Mouse (Mus musculus) cerebellum, adult 9-11 months (tissue): ENCODE data around the gene 2900011O08Rik.

Source experiments
- DNase-seq: peaks from one replicate; pipeline ENCODE4 v3.0.0; 2022

The 2900011O08Rik gene

DNA sequence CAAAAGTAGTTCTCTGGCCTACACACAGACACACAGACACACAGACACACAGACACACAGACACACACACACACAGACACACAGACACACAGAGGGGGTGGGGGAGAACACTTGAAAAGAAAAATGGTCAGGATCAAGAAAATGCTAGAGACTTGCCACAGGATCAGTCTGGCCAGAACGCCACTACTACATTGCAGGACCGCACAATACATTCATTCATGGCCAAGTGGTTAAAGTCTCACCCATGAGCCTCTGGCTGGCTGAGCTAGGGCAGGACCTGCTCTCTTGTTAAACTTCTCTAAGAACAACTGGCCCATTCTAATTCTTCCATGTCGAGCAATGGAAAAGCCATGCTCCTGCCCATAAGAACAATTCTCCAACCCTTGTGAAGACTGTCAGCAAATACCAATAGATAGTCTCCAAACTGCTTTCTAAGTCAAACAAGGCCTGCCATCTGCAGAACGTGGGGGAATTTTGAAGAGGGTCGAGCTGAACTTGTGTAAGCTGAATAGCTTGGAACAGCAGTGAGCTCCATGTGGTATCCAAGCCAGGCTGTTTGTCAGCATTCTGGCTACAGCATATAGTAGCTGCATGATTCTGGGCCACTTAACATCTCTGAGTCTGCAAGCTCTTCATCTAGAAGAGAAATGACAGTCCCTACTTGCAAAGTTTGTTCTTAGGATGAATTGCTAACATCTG is 84.2 kb downstream of the 2900011O08Rik start:
- DNase-seq = no peak

DNA sequence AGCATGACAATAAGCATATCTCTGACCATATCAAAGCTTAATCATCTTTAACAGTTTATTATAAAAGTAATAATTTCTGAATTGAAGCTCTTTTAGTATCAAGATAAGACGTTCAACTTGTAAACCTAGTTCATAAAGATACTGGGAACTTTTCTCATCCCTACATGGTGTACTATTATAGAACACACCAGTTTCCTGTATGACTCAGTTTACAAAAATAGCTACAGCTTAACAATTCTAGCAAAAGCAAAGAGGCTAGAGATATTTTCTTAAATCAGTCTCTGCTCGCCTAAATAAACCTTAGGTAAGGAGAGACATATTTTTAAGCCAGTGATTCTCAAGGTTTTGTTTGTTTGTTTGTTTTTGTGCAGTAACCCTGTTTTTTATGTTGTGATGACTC is 96.5 kb downstream of the 2900011O08Rik start:
- no peak for DNase-seq

DNA sequence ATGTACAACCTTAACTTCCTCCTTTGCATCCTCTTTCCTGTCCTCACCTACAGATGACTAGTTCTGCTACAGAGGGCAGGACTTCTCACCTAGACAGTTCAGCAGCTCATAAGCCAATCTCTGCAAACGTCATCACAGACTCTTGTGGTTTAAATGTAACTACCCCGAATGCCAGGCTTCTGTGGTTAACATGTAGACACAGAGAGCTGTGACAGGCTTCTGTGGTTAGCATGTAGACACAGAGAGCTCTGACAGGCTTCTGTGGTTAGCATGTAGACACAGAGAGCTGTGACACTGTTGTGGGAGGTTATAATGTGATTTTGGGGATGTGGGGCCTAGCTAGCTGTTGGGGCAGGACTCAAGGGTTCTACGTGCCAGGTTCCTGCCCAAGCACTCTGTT is 101.8 kb downstream of the 2900011O08Rik start:
- DNase-seq = no peak

DNA sequence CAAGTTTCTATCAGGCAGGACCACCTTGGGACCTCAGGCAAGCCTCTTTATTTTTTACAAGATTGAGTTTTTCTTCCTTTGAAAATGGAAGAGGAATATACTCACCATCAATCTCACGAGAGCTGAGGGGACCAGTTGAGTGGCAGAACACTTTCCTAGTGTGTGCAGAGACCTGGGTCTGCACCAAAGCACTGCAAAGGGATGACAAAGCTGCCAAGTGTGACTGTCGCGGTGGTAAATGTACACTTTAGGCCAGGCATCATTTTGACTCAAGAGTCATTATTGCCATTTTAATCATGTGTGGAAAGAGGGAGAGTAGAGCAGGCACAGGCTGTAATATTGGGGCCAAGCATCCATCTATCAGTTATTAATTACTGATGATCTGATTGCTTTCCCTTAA is 102.9 kb downstream of the 2900011O08Rik start:
- DNase-seq = no peak

DNA sequence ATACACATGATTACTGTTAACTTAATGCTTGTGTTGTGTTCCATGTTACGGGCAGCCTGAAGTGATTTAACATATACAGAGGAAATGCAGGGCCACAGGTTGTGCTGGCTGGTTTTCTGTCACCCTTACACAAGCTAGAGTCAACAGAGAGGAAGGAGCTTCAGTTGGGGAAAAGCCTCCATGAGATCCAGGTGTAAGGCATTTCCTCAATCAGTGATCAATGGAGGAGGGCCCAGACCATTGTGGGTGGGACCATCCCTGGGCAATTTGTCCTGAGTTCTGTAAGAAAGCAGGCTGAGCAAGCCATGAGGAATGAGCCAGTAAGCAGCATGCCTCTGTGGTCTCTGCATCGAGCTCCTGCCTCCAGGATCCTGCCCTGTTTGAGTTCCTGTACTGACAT is 105.4 kb downstream of the 2900011O08Rik start:
- DNase-seq = no peak

DNA sequence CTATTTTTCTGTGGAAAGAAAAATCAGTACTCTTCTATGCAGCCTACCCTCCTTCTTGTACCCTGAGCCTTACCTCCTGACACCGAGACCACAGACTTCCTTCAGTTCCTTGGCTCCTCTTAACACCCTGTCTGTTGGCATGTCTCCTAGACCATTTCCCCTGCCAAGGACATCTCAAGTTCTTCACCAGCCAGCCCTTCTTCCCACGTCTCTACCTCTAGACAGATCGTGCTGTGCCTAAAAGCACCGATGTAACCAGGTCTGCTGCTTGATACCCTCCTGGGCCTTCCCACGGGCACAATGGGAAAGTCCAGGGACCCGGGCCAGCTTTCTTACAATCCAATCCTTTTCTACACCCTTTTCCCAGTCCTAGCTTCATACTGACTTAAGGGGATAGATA is 119.5 kb downstream of the 2900011O08Rik start:
- no peak for DNase-seq

DNA sequence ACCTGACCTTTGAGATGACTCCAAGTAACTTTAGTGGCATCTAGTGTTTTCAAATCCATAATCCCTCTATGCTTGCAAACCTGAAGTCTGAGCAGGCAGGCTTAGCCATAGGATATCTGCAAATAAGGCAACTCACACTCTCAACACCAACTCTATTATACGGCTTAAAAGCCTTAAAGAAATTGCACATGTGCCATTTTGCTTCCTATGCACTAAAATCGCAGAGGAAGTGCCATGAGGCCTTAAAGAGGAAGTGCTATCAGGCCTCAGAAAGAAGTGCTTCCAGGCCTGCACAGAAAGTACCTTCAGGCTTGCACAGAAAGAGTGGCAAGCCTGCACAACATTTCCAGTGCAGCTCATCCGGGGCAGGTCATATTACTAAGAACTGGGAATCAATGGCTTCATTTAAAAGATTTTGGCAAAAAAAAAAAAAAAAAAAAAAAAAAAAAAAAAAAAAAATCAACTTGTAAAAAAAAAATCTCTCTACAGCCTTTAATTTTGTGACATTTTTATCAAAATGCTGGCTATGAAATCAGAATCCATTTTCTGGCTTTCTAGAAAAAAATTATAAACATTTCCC is 123.3 kb downstream of the 2900011O08Rik start:
- DNase-seq = no peak

DNA sequence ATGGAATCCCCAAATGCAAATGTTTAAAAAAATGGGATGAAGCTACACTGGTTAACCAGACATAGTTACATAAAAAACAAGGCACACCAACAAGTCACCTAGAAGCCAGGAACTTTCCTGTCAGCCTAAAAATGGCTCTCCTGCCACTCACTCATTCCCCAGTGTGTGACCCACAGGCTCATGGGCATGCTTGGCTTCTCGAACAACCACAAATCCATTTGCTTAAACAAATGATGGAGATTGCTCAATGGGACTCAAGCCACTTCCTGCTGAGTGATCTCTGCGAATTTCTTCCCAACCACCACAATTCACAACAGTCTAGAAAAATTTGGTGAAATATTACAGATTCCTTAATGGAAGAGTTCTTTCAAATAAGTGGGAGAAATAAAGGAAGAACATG is 124.5 kb downstream of the 2900011O08Rik start:
- DNase-seq = no peak

DNA sequence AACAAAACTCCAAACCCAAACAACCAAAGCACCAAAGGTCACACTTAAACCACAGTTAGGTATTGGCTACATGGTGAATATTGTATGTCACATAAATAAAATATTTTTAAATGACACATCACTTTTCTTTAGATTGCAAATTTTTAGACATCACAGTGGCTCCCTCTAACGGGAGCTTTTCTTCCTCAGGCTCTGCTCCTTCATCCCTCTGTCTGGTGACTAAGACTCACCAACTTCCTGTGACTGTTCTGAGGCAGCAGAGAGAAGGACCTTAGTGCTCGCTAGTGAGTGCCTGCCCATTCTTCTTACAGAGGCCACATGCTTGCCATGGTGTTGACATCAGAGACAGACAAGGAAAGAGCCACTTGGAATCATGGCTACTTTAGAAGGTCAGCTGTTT is 125.7 kb downstream of the 2900011O08Rik start:
- DNase-seq = no peak

DNA sequence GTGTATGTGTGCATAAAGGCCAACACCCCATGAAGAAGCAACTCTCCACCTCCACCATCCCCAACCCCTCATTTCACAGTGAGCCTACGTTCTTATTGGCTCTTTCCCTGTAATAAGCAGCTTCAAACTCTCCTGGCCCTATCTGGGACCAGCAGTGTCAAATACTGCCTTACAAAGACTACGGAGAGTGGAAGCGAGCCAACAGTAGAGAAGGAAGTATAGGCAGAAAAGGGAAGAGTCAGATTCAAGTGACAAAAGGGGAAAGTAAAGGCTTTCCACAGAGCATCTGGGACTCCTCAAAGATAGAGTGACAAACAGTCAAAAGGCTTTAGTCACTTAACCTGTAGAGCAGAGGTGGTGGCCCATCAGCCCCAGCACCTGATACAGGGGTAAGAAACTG is 126.3 kb downstream of the 2900011O08Rik start:
- DNase-seq = no peak

DNA sequence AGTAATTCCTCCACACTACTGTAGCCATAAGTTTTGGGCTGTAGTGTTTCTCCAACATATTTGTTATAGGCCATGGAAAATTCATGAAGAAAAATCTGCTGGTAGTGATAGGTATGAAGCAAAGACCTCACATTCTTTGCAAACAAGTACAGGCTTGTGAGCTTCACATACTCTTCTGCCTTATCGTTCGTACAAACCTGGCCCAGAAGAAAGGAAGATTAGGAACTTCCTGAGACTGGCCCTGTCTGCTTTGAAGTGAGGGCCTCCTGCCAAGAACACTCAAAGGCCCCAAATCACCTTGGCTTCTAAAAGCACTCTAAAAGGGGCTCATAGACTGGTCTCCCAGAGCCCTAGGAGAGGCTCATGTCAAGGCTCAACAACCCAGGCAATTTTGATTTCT is 130.9 kb downstream of the 2900011O08Rik start:
- no peak for DNase-seq

DNA sequence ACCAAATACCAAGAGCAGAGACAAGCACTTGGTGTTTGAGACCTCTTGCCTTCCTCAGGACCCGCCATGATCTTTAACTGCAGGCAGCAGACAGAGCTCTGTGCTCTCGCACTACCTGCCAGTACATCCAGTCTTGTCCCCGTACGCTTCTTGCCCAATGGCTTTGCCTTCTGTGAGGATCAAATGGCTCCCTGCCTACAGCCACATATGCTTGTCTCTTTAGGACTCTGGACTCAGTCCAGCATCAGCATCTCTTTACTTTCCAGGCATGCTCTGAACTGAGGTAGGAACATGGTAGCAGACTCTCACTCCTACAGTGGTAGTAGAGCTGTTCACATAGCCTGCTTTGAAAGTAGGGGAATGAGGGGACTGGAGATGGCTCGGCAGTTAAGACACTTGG is 134.5 kb downstream of the 2900011O08Rik start:
- DNase-seq = peak; percentile 88

DNA sequence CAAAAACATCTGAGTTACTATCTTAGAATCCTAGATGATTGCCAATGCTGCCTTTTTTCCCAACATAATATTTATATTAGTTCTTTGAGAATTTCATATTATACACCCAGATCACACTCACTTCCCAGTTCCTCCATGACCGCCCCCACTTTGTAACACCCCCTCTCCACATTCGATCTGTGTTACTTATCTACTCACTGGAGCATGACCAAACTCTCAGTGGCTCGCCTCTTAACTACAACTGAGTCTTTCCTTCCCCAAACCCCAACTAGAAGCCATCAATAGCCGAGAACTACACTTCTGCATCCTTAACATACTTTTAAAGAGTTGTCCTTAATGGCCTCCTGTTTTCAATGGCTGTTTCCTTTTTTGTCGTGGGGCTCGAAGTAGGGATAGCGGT is 135.2 kb downstream of the 2900011O08Rik start:
- no peak for DNase-seq

DNA sequence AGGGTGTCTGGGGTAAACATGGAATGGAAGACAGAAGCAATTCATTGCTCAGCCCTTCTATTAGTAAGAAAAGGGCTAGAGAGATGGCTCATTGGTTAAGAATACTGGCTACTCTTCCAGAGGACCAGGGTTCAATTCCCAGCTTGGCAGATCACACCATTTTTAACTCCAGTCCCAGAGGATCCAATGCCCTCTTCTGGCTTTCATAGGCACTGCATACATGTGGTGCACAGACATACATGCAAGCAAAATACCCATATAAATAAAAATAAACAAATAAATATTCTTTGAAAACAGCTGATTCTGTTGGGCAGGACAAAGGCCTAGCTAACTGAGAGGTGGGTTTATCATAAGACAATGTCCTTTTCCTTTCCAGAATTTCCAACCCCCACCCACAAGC is 136.2 kb downstream of the 2900011O08Rik start:
- DNase-seq = no peak

DNA sequence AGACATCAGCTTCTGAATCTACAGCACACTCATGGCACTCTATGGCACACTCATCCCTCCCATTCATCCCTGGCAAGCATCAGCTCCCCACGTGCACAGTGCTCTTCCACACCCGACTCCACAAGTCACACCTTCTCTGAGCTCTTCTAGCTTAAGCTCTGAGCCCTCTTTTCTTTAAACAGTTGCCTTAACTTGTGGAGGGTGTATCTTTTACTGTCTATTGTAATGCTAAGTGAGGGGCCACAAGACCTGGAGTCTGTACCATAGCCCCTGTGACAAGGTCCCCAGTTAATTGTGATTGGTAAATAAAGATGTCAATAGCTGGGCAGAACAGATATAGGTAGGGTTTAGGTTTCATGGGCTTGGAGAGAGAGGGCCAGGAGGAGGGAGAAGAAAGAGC is 137.5 kb downstream of the 2900011O08Rik start:
- no peak for DNase-seq

DNA sequence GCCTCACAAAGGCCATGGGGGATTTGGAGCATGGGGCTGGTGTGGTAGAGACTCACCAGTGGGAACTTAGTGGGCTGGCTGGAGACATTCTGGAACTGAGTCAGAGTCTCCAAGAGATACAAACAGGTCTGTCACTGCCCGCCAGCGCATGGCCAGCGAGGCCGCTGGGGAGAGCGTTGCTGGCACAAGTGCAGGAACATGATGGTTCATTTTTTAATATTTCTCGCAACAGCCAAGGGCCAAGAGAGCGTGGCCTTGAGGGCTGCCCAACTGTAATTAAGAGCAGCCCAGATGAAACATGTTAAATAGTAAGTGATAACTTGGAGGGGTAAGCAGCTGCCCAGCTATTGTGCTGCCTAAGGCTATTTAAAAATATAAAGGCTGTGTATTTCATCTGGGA is 138.3 kb downstream of the 2900011O08Rik start:
- DNase-seq = no peak

DNA sequence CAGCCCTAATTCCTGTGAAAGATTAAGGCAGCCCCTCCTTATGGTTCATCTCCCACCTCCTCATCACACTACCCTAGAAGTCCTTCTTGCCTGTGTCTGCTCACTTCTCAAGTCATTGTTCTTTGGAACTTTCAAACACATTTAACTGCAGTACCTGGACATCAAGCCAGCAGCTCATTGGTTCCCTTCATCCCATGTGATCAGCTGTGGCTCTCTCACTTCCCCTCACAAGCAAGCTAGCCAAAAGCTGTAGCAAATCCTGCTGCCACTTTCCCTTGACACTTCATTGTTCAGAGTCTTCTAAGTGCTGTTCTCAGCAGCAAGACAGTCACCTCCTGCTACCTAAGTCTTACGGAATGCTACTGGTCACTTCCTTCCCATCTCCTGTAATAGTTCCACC is 138.8 kb downstream of the 2900011O08Rik start:
- no peak for DNase-seq

DNA sequence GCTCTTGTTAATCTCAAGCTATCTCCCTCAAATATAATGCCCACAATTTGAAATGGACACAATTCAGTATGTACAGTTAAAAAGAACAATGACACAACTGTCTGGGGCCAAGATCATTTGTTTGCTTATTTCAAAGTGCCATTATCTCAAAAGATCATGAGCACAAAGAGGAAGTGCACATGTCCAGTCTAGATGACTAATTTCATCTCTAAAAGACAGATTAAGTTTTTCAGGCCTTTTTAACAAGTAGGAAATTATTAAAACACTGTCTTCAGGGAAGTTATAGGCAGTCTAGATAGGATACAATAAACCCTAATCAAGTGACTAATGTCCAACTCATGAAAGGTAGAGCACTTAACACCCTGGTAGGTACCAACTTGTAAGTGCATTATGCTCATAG is 142.6 kb downstream of the 2900011O08Rik start:
- no peak for DNase-seq

DNA sequence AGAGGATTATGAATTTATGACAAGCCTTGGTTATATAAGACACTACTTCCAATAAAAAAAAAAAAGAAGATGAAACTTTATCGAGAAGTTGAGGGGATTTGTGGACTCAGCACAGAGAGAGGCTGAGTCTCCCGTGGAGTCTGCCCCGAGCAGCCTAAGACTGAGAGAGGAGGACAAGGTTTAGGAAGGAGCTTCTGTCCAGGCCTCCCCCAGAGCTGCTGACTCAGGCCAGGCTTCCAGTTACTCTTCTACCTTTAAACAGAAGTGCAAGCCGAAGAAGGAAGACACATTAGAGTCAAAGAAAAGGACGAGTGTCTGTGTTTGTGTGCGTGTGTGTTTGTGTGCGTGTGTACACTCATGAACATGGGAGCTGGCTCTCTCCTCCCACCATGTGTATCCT is 144.4 kb downstream of the 2900011O08Rik start:
- no peak for DNase-seq

DNA sequence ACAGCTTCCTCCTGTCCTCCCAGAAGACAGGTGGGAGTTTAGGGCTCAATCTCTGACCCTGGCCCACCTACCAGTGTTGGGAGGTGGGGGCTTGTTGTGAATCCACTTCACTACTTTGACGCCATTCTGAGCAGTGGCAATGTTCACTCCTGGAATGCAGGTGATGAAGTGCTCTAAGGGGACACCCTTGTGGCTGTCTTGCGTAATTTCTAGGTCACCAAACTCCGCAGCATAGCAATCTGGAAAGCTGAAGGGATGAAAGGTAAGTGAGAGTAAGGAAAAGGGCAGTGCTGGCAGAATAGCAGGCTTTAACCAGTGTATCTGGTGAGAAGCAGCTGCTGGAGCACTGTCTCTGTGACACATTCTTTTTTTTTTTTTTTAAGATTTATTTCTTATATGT is 145.0 kb downstream of the 2900011O08Rik start:
- no peak for DNase-seq

DNA sequence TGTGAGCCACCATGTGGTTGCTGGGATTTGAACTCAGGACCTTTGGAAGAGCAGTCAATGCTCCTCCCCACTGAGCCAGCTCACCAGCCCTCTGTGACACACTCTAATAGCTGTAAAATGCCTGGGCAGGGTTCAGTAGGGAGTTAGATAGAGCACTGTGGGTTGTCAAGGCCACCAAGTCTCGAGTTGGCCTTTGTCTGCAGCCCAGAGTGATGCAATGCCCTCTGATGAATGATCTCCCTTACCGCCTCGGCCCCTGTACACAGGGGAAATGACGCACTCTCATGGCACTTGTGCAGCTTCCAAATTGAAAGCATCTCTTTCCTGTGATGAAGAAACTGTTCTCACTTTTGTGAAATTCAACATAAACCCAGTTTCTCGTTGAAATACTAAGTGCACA is 145.4 kb downstream of the 2900011O08Rik start:
- DNase-seq = no peak

DNA sequence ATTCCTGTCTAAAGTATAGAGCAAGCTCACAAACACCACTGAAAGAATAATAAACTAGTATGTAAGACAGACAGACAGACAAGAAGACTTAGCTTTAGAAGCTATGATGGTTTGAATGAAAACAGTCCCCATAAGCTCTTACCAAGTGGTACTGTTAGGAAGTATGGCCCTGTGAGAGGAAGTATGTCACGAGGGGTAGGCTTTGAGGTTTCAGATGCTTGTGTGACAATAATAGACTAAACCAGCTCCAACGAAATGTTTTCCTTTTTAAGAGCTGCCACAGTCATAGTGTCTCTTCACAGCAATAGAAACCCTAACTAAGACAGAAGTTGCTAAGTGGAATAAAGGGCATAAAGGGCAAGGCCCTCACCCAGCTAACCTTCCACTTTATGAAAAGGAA is 148.6 kb downstream of the 2900011O08Rik start:
- DNase-seq = no peak

DNA sequence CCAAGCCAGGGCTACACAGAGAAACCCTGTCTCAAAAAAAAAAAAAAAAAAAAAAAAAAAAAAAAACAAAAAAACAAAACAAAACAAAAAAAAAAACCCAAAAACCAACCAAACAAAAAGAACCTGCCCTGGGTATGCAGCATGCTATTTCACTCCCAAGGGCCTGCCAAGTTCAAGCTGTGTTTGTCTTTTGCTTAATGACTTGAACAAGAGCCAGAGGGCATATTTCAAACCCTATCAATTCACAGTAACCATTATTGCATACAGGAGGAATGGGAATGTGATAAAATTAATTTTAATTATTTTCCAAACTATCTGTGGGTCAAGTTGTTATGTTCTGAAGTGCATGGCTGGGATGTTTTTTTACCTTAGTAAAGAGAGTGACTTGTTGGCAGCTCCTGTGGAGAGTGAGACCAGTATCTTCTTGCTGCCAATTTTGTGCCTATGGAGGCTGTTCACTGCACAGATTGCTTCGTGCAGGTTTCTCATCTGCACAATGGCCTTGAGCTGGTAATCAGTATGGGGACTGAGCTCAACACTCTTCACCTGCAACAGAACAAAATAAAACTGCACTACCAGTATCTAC is 151.7 kb downstream of the 2900011O08Rik start:
- DNase-seq = peak; percentile 42

DNA sequence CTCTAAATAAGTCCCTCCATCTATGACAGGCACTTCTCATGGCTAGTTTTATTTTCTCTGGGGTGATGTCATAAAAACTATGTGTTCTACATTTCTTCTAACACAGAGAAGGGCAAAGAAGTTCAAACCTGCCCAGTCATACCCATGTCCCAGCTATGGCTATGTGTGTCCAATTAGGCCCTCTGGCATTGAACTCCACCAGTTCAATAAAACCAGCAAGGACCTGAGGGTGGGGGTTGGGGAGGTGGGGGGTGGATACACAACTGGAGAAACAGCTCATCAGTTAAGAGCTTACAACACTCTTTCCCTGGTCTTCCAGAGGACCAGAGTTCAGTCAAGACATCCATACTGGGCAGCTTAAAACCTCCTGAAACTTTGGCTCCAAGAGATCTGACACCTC is 152.7 kb downstream of the 2900011O08Rik start:
- no peak for DNase-seq

DNA sequence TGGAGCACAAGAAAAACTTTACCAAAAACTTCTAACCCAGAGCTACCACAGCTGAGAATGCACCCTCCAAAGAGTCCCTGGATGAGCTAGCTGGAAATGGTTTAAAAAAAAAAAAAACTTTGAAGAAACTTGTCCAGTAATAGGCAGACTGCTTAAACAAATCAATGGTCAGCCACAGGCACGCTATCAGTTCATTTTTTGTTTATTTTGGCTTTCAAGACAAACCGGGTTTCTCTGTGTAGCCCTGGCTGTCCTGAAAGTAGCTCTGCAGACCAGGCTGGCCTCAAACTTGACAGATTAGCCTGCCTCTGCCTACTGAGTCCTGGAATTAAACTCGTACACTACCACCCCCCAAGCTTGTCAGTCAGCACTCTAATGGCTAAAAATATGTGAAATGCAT is 156.9 kb downstream of the 2900011O08Rik start:
- no peak for DNase-seq
